Mouse (Mus musculus): ENCODE results near the gene Armc3.

Armc3 gene

DNA sequence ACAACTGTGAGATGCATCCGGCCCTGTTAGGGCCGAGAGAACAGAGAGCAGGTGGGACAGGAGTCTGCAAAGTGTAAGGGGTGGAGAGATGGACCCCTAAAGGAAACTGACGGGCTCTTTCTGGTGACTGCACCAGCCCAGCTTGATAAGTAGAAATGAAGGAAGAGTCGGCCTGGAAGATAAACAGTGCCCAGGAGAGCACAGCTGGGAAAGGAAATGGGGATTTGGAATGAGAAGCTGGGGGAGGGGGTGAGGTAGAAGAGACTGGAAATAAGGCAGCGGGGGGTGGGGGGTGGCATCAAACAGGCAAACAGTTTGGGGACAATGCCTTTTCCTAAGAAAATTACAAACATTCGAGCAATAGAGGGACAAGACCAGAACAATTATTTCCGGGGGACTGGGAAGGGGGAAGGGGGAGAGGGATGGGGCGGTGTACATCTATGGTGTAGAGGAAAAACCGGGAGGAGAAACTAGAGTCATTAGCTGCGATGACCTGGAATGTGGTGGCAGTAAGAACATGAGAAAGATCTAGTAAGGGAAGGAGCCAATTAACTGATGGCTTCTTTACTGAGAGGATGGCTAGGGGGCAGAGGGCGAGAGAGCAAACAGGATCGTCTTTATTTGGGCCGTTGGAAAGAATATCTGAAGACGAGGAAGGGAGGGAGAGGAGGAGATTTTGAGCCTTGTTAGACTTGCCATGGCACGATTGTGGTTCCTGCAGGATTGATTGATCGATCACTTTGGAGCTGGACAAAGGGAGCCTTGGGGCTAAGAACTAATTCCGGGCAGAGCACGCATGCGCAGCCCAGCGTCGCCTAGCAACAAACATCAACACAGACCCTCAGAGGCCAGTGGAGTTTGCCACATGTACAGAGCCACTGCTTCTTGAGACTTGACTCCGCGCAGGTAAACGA is at the start of gene Armc3:
Armc3 (plus strand) TSS at position 851 of the 914 bp plus-strand sequence.
- no peak for DNase-seq (ENCODE audit: low spot score)

DNA sequence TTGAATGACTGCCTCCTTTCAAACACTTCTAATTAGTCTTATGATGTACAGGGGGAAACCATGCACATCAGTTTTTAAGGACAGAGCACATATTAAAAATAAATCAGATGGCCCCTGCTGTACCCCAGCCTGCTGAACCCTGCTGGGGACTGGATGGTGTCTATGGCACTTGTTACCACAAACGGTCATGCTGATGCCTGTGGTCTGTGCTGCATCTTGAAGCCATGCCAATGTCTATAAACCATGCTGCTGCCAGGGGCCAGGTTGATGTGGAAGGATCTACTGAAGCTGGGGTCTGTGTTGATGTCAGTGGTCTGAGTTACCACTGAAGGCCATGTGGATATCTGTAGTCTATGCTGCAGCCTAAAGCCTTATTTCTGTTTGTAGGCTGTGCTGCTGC is 46.4 kb upstream of the Armc3 start:
- DNase-seq (ENCODE audit: low spot score): no peak

DNA sequence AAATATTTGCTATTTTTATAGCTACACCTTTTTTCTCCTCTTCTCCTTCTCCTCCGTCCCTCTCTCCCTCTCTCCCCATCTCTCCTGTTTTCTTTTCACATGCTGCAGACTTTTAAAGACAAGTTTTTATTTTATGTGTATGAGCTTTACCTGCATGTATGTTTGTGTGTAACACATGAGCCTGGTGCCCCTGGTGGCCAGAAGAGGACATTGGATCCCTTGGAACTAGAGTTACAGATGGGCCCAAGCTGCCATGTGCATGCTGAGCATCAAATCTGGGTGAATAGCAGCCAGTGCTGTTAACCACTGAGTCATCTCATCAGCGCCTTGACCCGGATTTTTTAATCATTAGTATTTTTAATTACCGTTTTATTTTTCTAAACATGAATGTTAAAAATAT is 42.9 kb upstream of the Armc3 start:
- no peak for DNase-seq (ENCODE audit: low spot score)

DNA sequence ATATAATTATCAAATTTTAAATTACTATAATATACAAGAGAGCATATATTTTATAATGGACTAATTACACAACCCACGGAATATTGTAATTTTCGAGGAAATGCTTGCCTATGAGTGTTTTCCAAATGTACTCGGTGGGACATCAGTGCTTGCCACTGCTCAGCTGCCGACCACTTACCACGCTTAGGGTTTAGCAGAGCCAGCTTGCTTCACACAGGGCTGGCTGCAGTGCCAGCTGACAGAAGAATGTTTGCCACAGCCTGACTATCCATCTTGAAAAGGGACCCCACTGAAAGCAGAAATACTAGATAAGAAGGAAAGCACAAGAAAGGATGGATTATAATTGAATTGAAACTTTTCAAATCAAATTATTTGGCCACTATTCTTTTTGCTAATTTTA is 39.6 kb upstream of the Armc3 start:
- DNase-seq (ENCODE audit: low spot score): no peak

DNA sequence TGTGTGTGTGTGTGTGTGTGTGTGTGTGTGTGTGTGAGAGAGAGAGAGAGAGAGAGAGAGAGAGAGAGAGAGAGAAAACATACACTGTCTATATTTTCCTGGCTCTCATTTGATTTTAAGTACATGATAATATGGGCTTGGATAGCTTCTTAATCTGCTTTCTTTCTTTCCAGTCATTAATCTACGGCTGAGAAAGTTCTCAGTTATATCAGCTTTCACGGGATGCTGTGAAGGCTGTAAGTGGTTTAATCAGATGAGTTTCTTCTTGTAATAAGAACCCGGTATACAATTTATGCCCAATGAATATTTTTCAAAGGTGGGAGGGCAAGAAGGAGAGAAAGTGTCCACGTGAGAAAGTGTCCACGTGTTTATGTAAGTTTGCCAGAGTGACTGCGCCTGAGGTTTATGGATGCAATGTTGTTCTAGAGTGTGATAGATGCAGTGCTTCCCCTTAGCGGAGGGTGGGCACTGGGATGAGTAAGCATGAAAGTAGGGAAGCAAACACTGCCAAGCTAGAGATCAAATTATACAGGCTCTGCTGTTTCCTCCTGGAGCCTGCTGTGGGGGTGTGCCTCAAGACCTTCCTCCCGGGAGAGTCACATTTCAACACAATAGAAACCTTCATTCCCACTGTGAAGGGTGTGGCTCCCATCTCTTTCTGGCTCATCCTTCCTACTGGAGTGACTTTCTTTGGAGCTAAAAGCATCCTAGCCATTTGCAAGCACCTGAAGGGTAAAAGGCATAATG is 38.6 kb upstream of the Armc3 start:
- DNase-seq (ENCODE audit: low spot score): no peak

DNA sequence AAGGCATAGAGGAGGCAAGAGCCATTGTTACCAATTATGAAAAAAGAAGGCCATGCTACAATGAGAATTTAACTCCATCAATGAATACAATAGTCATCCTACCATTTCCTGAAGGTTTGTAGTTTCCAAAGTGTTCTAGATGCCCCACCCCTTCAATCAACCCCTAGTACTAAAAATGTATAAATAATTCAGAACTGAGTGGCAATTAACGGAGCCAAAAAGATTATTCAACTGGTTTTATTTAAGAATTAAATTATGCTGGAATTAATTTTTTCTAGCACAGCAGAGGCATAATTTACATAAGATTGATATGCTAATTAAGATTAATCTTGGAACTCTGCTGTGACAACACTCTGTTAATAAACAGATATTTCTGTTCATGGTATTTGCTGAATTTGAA is 34.9 kb upstream of the Armc3 start:
- no peak for DNase-seq (ENCODE audit: low spot score)

DNA sequence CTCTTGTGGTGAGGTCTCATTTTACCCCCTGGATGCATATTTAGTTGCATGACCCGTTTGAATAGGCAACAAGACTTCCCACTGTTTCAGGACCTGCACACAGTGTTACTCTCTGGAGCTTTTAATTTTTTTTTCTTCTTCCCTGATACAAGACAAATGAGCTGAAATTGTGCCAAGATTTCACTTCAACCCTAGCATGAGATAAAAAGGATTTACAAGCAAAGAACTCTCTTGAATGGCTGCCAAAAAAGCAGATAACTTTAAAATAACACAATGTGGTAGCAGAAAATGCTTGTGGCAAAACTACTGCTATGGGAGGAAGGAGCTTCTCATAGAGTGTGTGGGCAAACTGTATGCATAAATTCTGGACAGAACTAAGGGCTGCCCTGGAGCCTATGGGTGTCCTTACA is 22.3 kb upstream of the Armc3 start:
- no peak for DNase-seq (ENCODE audit: low spot score)

DNA sequence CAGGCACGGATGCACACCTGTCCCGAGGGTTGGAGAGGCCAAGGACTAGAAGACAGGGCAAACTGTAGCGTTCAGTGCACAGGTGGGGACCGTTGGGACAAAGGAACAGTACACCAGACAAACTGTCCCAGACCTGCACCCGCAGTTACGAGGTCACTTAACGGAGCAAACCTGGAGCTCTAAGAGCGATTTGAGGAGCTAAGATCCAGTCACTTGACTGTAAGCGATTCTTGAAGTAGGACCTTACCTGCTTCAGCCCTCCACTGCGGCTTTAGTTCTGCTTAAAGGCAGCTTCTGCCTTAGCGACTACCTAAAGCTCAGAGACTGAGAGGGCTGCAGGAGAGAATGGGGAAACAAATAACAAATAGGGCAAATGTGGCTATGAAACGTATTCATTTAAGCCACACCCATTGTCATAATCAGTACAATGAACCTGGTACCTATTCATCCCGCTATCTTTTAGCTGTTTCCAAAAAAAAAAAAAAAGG is 308 bp downstream of the Armc3 start:
- DNase-seq (ENCODE audit: low spot score): no peak

DNA sequence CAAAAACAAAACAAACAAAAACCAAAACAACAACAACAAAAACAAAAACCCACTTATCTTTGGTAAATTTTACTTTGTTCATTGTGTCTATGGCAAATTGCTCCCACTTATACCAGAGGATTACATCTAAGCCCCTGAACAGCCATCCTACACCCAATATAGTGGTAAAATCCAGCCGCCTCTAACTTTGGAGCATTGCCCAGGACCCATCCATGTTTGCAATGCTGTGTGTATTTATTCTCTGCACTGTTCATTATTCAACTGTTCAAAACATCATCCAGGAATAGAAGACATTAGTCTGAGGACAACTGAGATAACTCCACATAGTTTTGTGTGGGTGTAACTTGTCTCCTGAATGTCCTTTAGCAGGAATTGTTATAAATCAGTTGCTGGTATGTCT is 1.0 kb downstream of the Armc3 start:
- no peak for DNase-seq (ENCODE audit: low spot score)

DNA sequence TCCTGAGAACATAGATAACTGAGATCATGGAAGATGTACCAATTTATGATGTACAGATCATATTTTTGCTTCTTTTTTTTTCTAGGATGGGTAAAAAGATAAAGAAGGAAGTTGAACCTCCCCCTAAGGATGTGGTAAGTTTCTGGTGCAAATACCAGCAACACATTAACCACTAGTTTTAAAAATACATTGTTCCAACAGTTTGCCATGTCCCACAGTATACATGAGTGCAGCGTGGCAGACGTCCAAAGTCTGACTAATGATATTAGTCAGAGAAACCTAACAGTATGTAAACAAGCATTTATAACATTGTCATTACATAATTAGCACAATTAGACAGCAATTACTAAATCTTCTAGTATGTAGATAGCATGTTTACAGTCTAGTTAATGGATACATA is 2.6 kb downstream of the Armc3 start:
- no peak for DNase-seq (ENCODE audit: low spot score)

DNA sequence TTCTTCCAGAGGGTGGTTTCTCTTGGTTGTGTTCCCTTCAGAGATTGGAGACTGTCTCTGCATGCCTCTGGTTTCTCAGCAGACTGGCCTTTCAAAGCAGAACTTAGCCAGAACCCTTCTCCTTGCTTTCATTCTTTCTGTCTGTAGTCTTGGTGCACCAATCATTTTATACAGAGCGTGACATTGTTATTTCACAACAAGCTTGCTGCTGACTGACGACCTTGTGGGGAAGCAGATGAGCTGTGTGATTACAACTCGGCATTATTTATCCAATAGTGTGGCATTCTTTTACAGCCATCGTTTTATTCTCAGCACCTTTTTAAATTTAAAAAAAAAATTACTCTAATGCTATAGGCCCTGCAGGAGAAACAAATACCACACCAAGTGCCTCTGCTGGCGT is 35.2 kb downstream of the Armc3 start:
- DNase-seq (ENCODE audit: low spot score): no peak

DNA sequence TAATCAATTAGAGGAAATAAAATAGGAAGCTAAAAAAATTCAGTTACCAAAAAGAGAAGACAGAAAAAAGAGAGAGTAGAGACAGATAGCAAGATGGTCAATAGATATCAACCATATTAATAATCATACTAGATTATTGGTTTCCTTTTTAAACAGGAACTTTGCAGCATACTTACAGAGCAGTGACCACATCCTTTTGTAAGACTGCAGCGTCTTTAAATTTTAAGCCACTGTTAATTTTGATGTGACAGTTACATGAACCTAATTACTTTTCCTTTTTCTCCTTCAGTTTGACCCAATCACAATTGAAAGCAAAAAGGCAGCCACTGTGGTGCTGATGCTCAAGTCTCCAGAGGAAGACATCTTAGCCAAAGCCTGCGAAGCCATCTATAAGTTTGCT is 36.1 kb downstream of the Armc3 start:
- DNase-seq (ENCODE audit: low spot score): no peak

DNA sequence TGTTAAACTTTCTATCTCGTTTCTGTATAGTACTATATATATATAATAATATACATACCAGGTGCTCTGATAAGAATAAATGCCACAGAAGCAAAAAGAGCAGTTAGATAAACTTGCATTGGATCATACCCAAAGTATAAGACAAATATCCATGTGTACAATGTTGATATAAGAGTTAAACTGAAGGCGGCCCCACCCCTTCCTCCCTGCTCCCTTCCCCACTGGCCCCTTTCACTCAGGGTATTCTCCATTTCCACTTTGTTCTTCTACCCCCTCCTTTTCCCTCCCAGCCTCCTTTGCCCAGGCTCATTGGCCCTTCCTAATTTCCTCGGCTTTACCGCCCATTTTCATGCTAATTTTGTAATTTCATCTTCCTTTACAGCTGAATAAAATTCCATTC is 36.5 kb downstream of the Armc3 start:
- no peak for DNase-seq (ENCODE audit: low spot score)

DNA sequence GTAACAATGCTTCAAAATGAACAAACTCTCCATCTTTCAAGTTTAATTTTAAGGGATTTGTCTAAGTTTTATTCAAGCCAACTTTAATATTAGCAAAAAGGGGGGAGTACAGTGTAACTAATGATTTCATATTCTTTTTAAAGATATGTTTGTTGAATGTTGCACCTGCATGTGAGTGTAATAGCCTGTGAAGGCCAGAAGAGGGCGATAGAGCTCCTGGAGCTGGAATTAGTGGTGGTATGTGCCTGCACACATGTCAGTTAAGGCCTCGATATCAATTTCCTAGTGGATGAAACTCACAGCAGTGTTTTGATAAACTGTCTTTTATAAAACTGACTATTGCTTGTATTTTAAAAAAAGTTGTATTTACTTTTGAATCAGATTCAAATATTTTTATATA is 39.7 kb downstream of the Armc3 start:
- DNase-seq (ENCODE audit: low spot score): no peak

DNA sequence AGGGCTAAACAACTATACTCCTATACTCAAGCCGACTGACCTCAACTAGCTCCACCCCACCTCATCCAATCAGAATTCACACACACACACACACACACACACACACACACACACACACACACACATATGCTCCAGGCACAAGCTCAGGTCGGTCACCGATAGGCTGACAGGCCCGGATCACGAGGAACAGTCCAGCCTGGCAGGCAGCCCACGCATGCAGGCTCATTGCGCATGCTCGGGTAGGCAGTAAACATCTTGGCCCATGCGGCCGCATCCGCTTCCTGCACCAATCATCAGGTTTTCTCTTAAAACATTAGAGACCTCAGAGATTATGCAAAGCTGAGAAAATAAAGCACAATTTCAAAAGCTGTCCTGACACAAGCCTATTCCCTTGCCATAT is 50.5 kb downstream of the Armc3 start:
- no peak for DNase-seq (ENCODE audit: low spot score)

DNA sequence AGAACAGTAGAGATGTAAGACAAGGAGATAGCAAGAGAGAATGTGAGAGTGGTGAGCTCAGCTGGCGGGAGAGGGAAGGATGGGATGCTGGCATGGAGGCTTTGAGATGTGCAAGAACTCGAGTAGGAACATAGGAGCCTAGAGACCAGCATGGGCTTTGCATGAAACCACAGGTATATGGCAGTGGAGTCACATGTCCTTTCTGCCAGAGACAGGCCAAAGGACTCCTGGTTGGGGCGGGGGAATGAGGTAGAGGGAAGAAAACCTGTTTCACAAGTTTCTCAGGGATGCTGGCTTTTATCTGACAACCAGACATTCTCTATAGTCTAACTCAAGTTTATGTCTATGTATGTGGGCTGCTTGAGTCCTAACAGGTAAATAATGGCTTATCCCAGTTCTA is 55.9 kb downstream of the Armc3 start:
- no peak for DNase-seq (ENCODE audit: low spot score)

DNA sequence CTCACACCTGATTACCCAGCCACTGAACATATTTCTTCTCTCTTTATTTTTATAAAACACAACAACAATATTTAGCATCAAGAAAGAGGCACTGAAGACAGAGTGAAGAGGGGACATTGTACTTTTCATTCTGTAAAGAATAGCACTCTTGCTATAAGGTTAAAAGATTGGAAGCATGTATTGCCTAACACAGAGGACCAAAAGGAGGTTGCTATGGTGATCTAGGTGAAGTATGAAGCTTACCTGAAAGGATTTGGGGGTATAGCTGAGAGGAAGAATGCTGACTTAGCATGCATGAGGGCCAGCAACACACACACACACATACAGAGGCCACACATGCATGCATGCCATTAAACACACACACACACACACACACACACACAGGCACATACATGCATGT is 58.2 kb downstream of the Armc3 start:
- no peak for DNase-seq (ENCODE audit: low spot score)

DNA sequence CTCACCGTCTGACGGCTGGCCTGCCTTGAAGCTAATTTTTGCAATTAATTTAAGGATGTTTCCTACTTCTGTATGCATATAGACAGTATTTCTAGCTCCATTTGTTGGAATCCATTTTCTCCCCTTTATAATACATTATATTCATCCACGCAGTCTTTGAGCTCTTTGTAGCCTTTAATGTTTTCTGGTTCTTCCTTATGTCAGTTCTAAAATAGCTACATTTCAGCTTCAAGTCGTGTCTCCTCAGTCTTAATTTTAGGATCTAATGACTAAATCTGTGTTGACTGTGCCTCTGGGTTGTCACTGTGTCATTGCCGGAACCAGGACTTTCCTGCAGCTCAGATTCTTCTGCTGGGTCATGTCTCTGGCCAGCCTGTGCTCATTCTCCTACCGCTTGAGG is 61.3 kb downstream of the Armc3 start:
- DNase-seq (ENCODE audit: low spot score): no peak

DNA sequence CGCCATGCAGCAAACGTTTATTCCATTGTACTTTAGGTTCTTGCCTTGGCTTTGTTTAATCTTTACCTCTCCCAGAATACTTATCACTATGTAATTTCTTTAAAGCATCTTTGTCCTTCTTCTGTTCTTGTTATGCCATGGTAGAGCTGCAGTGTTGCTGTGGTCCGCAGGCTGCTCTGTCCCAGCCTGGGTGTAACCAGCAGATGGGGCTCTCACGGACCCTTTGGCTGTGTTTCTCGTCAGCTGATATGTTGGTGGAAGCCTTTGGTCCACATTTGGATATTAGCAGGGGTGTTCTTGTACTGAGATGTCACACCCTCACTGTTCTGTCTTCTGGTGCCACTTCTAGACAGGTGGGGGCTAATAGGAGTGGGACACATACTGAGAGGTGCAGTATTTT is 64.3 kb downstream of the Armc3 start:
- DNase-seq (ENCODE audit: low spot score): no peak

DNA sequence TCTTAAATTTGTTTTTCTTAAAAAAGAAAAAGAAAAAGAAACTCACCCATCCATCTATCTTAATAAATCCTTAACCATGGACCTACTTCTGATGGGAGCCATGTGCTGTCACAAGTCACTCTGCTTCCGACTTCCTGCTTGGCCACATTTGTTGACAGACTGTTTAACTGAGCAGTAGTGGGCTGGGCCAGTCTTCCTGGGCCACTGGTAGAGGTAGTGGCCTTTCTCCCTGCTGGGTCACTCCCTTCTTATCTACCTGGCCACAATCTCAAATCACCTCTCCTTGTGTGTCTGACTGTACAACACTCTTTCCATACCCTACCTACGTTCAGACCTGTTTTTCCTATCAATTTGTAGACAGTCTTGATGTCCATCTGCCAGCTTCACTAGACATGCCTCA is 66.7 kb downstream of the Armc3 start:
- no peak for DNase-seq (ENCODE audit: low spot score)

DNA sequence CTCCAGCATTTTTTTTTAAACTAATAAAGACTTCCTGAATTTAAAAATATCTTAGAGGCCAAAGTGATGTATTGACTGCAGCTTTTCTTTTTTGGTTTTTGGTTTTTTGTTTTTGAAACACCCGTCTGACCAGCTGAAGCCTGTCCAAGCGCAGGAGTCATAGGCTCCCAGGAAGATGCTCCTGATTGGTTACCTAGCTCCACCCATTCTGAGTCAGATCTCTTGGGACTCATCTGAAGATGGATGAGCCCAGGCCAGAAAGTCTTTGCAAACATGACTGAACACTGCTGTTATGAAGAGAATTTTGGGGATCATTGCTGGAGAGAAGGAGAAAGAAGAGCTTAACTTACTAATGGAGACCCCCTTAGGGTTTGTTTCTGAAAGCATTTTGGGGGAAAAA is 68.3 kb downstream of the Armc3 start:
- DNase-seq (ENCODE audit: low spot score): no peak

DNA sequence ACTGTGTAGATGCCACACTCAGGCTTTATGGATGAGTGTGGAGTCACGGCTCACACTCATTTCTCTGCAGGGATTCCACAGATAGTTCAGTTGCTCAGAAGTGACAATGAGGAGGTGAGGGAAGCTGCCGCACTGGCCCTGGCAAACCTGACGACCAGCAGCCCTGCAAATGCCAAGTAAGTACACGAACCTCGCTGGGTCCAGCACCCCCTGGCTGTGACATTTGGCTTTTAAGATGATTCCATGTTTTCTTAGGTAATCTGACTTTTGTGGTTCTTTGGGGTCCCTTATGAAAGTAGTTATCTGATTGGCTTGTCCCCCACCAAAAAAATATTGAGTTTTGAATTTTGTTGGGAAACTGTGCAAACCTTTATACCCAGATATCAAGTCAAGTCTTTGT is 70.9 kb downstream of the Armc3 start:
- DNase-seq (ENCODE audit: low spot score): no peak

DNA sequence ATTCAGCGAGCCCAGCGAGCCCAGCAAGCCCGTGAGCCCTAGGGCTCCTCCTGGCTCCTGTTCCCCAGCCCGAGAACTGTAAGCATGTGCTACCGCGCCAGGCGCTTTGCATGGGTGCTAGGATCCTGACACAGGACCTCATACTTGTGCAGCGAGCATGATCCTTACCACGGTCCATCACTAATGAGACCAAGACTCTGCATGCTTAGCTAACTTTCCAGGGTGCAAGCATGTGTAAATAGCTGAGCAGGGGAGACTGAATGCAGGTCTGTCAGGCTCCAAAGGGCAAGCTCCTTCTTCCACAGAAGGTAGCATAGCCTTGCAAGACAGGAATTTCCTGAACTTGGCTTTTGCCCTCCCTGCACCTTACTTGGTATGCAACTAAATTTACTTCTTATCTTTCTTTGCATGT is 71.6 kb downstream of the Armc3 start:
- DNase-seq (ENCODE audit: low spot score): peak; percentile 7
